Mouse (Mus musculus) hindbrain, embryonic 13.5 days (tissue): ENCODE measurements around the gene Col5a2. TPM values are rescaled to one million over a fixed set of nuclear protein-coding genes. Genes with fewer than 3 reads are reported as not detected.

Source experiments
- polyA plus RNA-seq: library from polyadenylated mRNA; unstranded; fragments of >200 nt; fragmentation: Nextera tagmentation; extraction: Ambion mirVana; gene quantifications from 2 replicates; pipeline ENCODE4 v1.2.1, GENCODE M21; 2015

Gene Col5a2
- polyA plus RNA-seq, 1 experiment from 2014 or later, result 17.9 TPM

Other genes with a start within 250 kb of the Col5a2 start
- gene Col3a1, start 191.7 kb downstream of the Col5a2 start, polyA plus RNA-seq, result 276 and 333 TPM in 2 replicates